Mouse (Mus musculus) lung, adult 2 months (tissue): Measurements from ENCODE around the gene Atp5e.

Experiments
- CTCF ChIP-seq: fragments of 200-500 bp; IDR thresholded peaks from 2 replicates; pipeline ENCODE4 v1.5.1; 2011; ENCODE audit warnings: mild to moderate bottlenecking, low read length, control low read depth; ENCODE audit not compliant: insufficient read depth
- POLR2A ChIP-seq: fragments of 200-500 bp; IDR thresholded peaks from 2 replicates; pipeline ENCODE4 v1.6.1; 2011; ENCODE audit warnings: low read depth, mild to moderate bottlenecking, control low read depth, low read length, borderline replicate concordance; ENCODE audit errors: extremely low read depth

GRCm38 (mm10) chr2:174502831-174503460 is 39.0 kb upstream of the Atp5e start:
- TF ChIP-seq CTCF (no peak), POLR2A (no peak)
